Mouse (Mus musculus): ENCODE measurements around the gene Sox2.

GRCm38 (mm10) chr3:34640690-34641600 is 9.3 kb upstream of the Sox2 start:
- TF ChIP-seq CTCF (IDR thresholded peaks at IDR 0.05; ENCODE audit: control insufficient read depth, insufficient read depth, insufficient replicate concordance, low read depth, low read length) (peak; percentile 87), POLR2A (IDR thresholded peaks at IDR 0.05; ENCODE audit: control insufficient read depth, low read depth, low read length) (no peak)
